Mouse (Mus musculus): ENCODE measurements around the gene Nr1d1. TPM values are rescaled to one million over a fixed set of nuclear protein-coding genes. Genes with fewer than 3 reads are reported as not detected.
"Not testable (repeated sequence)": the region's sequence is repeated elsewhere in the genome, so short reads cannot be mapped to it uniquely, and the experiment has no call there.

The Nr1d1 gene
- polyA plus RNA-seq, 1 experiment from 2014 or later = 3.0 TPM

DNA sequence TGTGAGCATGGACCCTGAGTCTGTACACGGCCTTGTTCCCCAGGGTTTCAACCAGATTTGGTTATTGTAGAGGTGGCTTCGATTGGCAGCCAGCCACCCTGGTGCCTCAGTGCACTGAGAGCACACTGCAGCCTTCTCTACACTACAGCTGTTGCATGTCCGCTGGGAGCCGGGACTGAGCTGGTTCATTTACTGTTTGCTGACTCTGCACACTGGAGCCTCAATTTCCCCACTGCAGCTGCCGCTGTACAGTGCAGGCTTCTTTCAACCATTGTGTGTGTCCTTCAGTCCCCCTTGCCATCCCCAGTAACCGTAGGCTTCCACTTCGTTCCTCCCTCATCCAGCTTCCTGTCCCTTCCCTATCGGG lies 35.1 kb downstream of the Nr1d1 start:
- peak overlapping the region; percentile 97 for H3K9ac ChIP-seq (replicated peaks; ENCODE audit: low read length)
- peaks cover 37% of the 10 kb centered on the region for H3K4me1 ChIP-seq (ENCODE audit: control insufficient read depth, insufficient read depth, low read length)
- peak overlapping the region; percentile 73 for H3K4me2 ChIP-seq (ENCODE audit: low read length)
- no peaks in the 10 kb centered on the region for H3K27me3 ChIP-seq (ENCODE audit: control insufficient read depth, insufficient read depth, low read length)
- peak overlapping the region; percentile 99 for H3K27ac ChIP-seq (replicated peaks; ENCODE audit: low read depth, low read length)
- no peaks in the 10 kb centered on the region for H3K36me3 ChIP-seq (ENCODE audit: control insufficient read depth, insufficient read depth, low read length)
- WGBS = 3% methylated on average over 8 of the region's 8 CpGs
- ATAC-seq (ENCODE audit: low FRiP score, low TSS enrichment) = no peak
- H3K4me3 ChIP-seq (replicated peaks; ENCODE audit: low read depth, low read length) = peak overlapping the region; percentile 89
- H3K9me3 ChIP-seq (ENCODE audit: control insufficient read depth, low read length) = no peaks in the 10 kb centered on the region
- DNase-seq = peak; percentile 75

- H3K36me3 ChIP-seq (ENCODE audit: control insufficient read depth, insufficient read depth, low read length) = no peaks in the 10 kb centered on the region
- no peak for DNase-seq
- 55% methylated on average over 8 of the region's 9 CpGs for WGBS
Observed at GRCm38 (mm10) chr11:98738925-98739324, 36.2 kb downstream of the Nr1d1 start.

DNA sequence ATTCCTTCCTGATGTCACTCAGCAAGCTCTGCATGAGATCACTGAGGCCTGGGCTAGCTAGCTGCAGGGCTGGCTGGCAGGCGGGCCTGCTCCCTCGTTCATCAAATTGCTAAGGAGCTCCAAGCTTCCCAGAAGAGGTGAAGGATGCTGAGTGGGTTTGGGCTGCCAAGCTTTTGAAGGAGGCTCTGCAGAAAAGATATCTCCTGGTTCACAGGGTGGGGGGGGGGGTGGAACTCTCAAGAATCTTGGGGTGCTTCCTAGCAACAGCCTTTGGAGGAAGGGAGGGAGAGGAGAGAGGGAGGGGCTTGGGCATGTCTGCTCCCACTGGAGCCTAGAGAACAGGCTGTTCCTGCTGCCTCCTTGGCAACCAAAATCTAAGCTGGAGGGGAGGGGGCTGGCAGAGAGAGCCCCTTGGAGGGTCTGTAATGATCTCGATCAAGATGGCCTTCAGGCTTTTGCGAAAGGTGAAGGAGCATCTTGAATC lies 36.7 kb downstream of the Nr1d1 start:
- peak; percentile 65 for DNase-seq
- WGBS = 11% methylated on average over 4 of the region's 4 CpGs
- Histone ChIP-seq H3K27me3 (ENCODE audit: control insufficient read depth, insufficient read depth, low read length) (no peaks in the 10 kb centered on the region), H3K4me1 (ENCODE audit: control insufficient read depth, insufficient read depth, low read length) (peaks cover 22% of the 10 kb centered on the region), H3K4me3 (replicated peaks; ENCODE audit: low read depth, low read length) (no peak overlapping the region), H3K9ac (replicated peaks; ENCODE audit: low read length) (peak overlapping the region; percentile 16; the same call in 1 of the 2 replicates), H3K27ac (replicated peaks; ENCODE audit: low read depth, low read length) (peak overlapping the region; percentile 77), H3K36me3 (ENCODE audit: control insufficient read depth, insufficient read depth, low read length) (no peaks in the 10 kb centered on the region), H3K9me3 (ENCODE audit: control insufficient read depth, low read length) (no peaks in the 10 kb centered on the region), H3K4me2 (ENCODE audit: low read length) (peak overlapping the region; percentile 9; the same call in 1 of the 2 replicates)
- ATAC-seq (ENCODE audit: low FRiP score, low TSS enrichment) = no peak

More at GRCm38 (mm10) chr11:98738925-98739324, 36.2 kb downstream of the Nr1d1 start:
- peak overlapping the region; percentile 77 for H3K27ac ChIP-seq (replicated peaks; ENCODE audit: low read depth, low read length)
- H3K4me1 ChIP-seq (ENCODE audit: control insufficient read depth, insufficient read depth, low read length) = peaks cover 26% of the 10 kb centered on the region
- no peak overlapping the region for H3K4me3 ChIP-seq (replicated peaks; ENCODE audit: low read depth, low read length)
- no peaks in the 10 kb centered on the region for H3K9me3 ChIP-seq (ENCODE audit: control insufficient read depth, low read length)
- H3K9ac ChIP-seq (replicated peaks; ENCODE audit: low read length) = 0 out of 2 replicates have a peak overlapping the region, but pooled peaks have one; percentile 16
- no peaks in the 10 kb centered on the region for H3K27me3 ChIP-seq (ENCODE audit: control insufficient read depth, insufficient read depth, low read length)
- ATAC-seq (ENCODE audit: low FRiP score, low TSS enrichment) = no peak
- peak overlapping the region; percentile 9; the same call in 1 of the 2 replicates for H3K4me2 ChIP-seq (ENCODE audit: low read length)

GRCm38 (mm10) chr11:98737220-98737619 lies 37.9 kb downstream of the Nr1d1 start:
- H3K27me3 ChIP-seq (ENCODE audit: control insufficient read depth, insufficient read depth, low read length); H3K9ac ChIP-seq (replicated peaks; ENCODE audit: low read length); H3K36me3 ChIP-seq (ENCODE audit: control insufficient read depth, insufficient read depth, low read length); ATAC-seq (ENCODE audit: low FRiP score, low TSS enrichment); H3K27ac ChIP-seq (replicated peaks; ENCODE audit: low read depth, low read length); DNase-seq; H3K4me2 ChIP-seq (ENCODE audit: low read length); H3K4me3 ChIP-seq (replicated peaks; ENCODE audit: low read depth, low read length); H3K9me3 ChIP-seq (ENCODE audit: control insufficient read depth, low read length): not testable (repeated sequence)
- 94% methylated on average over 2 of the region's 2 CpGs for WGBS
- H3K4me1 ChIP-seq (ENCODE audit: control insufficient read depth, insufficient read depth, low read length) = peaks cover 22% of the 10 kb centered on the region

- Histone ChIP-seq H3K4me2 (ENCODE audit: low read length) (no peak overlapping the region), H3K27ac (replicated peaks; ENCODE audit: low read depth, low read length) (no peak overlapping the region), H3K4me1 (ENCODE audit: control insufficient read depth, insufficient read depth, low read length) (peaks cover 22% of the 10 kb centered on the region), H3K27me3 (ENCODE audit: control insufficient read depth, insufficient read depth, low read length) (no peaks in the 10 kb centered on the region), H3K36me3 (ENCODE audit: control insufficient read depth, insufficient read depth, low read length) (no peaks in the 10 kb centered on the region), H3K4me3 (replicated peaks; ENCODE audit: low read depth, low read length) (no peak overlapping the region), H3K9me3 (ENCODE audit: control insufficient read depth, low read length) (no peaks in the 10 kb centered on the region), H3K9ac (replicated peaks; ENCODE audit: low read length) (no peak overlapping the region)
- ATAC-seq (ENCODE audit: low FRiP score, low TSS enrichment) (no peak), DNase-seq (no peak)
- WGBS = 89% methylated on average over 1 of the region's 1 CpGs
Observed at GRCm38 (mm10) chr11:98736176-98736575, 39.0 kb downstream of the Nr1d1 start.

- Histone ChIP-seq H3K36me3 (ENCODE audit: control insufficient read depth, insufficient read depth, low read length) (no peaks in the 10 kb centered on the region), H3K27me3 (ENCODE audit: control insufficient read depth, insufficient read depth, low read length) (no peaks in the 10 kb centered on the region), H3K4me3 (replicated peaks; ENCODE audit: low read depth, low read length) (no peak overlapping the region), H3K4me2 (ENCODE audit: low read length) (no peak overlapping the region), H3K4me1 (ENCODE audit: control insufficient read depth, insufficient read depth, low read length) (peaks cover 16% of the 10 kb centered on the region), H3K9ac (replicated peaks; ENCODE audit: low read length) (no peak overlapping the region), H3K27ac (replicated peaks; ENCODE audit: low read depth, low read length) (no peak overlapping the region), H3K9me3 (ENCODE audit: control insufficient read depth, low read length) (no peaks in the 10 kb centered on the region)
- ATAC-seq (ENCODE audit: low FRiP score, low TSS enrichment) = no peak
- 94% methylated on average over 4 of the region's 4 CpGs for WGBS
- no peak for DNase-seq
Observed at GRCm38 (mm10) chr11:98735111-98735510, 40.0 kb downstream of the Nr1d1 start.

DNA sequence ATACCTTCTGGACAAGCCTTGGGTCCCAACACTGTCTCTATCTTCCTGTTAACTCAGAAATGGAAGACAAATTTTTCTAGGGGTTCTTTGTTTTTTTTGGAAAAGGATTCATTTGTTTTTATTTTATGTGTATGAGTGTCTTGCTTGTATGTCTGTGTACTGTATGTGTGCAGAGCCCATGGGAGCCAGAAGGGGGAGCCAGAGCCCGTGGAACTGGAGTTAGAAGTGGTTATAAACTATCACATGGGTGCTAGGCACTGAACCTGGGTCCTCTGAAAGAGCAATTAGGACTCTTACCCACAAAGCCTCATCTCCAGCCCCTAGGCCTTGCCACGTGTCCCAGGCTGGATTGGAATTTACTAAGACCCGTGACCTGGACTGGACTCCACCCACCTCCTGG lies 41.1 kb downstream of the Nr1d1 start:
- Histone ChIP-seq H3K36me3 (ENCODE audit: control insufficient read depth, insufficient read depth, low read length) (no peaks in the 10 kb centered on the region), H3K9ac (replicated peaks; ENCODE audit: low read length) (no peak overlapping the region), H3K27me3 (ENCODE audit: control insufficient read depth, insufficient read depth, low read length) (no peaks in the 10 kb centered on the region), H3K9me3 (ENCODE audit: control insufficient read depth, low read length) (no peaks in the 10 kb centered on the region), H3K4me1 (ENCODE audit: control insufficient read depth, insufficient read depth, low read length) (peaks cover 16% of the 10 kb centered on the region; the same call in 1 of the 2 replicates), H3K4me3 (replicated peaks; ENCODE audit: low read depth, low read length) (no peak overlapping the region), H3K4me2 (ENCODE audit: low read length) (no peak overlapping the region), H3K27ac (replicated peaks; ENCODE audit: low read depth, low read length) (no peak overlapping the region)
- no peak for ATAC-seq (ENCODE audit: low FRiP score, low TSS enrichment)
- no peak for DNase-seq
- 79% methylated on average over 3 of the region's 3 CpGs for WGBS

DNA sequence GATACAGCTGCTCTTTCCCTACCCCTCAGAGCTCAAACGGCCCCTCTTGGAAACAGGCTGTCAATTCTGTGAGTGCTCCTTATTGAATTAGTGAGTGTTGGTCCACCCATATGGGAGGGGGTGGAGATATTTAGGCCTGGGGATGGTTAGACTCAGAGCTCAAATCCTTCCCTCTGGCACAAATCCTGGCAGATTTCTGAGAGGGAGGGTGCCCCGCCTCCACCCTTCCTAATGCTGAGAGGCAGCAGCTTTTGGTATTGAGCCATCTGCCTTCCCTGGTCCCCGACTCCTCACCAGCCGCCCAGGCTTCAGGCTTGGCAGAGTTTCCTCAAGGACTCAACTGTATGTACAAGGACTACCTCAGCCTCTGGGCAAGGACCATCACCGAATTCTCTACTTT lies 44.0 kb downstream of the Nr1d1 start:
- 52% methylated on average over 5 of the region's 5 CpGs for whole genome bisulfite sequencing
- Histone ChIP-seq H3K27ac (replicated peaks; ENCODE audit: low read depth, low read length) (peak overlapping the region; percentile 6), H3K36me3 (ENCODE audit: control insufficient read depth, insufficient read depth, low read length) (peaks cover 6% of the 10 kb centered on the region), H3K4me2 (ENCODE audit: low read length) (no peak overlapping the region), H3K9ac (replicated peaks; ENCODE audit: low read length) (no peak overlapping the region), H3K9me3 (ENCODE audit: control insufficient read depth, low read length) (no peaks in the 10 kb centered on the region), H3K27me3 (ENCODE audit: control insufficient read depth, insufficient read depth, low read length) (no peaks in the 10 kb centered on the region), H3K4me1 (ENCODE audit: control insufficient read depth, insufficient read depth, low read length) (0 out of 2 replicates have a peak, but pooled peaks cover 11% of the 10 kb centered on the region), H3K4me3 (replicated peaks; ENCODE audit: low read depth, low read length) (no peak overlapping the region)
- no peak for ATAC-seq (ENCODE audit: low FRiP score, low TSS enrichment)
- peak; percentile 59 for DNase-seq

DNA sequence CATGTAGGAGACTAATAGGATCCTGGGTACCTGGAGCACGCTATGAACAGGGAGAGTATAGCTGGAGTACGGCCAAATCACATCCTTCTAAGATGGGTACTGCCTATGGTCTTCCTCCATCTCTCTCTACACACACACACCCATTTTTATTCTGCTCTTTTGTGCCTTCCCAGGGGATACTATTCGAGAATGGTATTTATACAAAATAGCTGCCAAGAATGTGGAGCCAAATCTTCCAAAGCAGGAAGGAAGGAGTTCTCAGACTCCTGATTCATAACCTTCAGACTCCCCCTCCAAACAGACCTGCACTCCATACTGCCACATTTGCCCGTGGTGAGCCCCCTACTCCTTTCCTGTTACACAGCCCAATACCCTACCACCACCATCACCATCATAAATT lies 44.4 kb downstream of the Nr1d1 start:
- no peak for ATAC-seq (ENCODE audit: low FRiP score, low TSS enrichment)
- H3K4me3 ChIP-seq (replicated peaks; ENCODE audit: low read depth, low read length) = no peak overlapping the region

More for the DNA sequence above, 44.4 kb downstream of the Nr1d1 start:
- H3K4me1 ChIP-seq (ENCODE audit: control insufficient read depth, insufficient read depth, low read length) = 0 out of 2 replicates have a peak, but pooled peaks cover 11% of the 10 kb centered on the region
- DNase-seq = no peak
- 66% methylated on average over 4 of the region's 4 CpGs for WGBS
- H3K27me3 ChIP-seq (ENCODE audit: control insufficient read depth, insufficient read depth, low read length) = no peaks in the 10 kb centered on the region
- H3K4me2 ChIP-seq (ENCODE audit: low read length) = no peak overlapping the region
- H3K36me3 ChIP-seq (ENCODE audit: control insufficient read depth, insufficient read depth, low read length) = peaks cover 9% of the 10 kb centered on the region
- peak overlapping the region; percentile 6 for H3K27ac ChIP-seq (replicated peaks; ENCODE audit: low read depth, low read length)
- H3K9me3 ChIP-seq (ENCODE audit: control insufficient read depth, low read length) = no peaks in the 10 kb centered on the region
- no peak overlapping the region for H3K9ac ChIP-seq (replicated peaks; ENCODE audit: low read length)
